Mouse (Mus musculus) NIH3T3 (cell line): Measurements from ENCODE around the gene Gm6902.
"Not testable (repeated sequence)": the region's sequence is repeated elsewhere in the genome, so short reads cannot be mapped to it uniquely, and the experiment has no call there.

ENCODE experiments used
- DNase-seq: peaks from one replicate; pipeline ENCODE4 v3.0.0-alpha.2; 2012; ENCODE audit warnings: low read depth

Gm6902 gene

DNA sequence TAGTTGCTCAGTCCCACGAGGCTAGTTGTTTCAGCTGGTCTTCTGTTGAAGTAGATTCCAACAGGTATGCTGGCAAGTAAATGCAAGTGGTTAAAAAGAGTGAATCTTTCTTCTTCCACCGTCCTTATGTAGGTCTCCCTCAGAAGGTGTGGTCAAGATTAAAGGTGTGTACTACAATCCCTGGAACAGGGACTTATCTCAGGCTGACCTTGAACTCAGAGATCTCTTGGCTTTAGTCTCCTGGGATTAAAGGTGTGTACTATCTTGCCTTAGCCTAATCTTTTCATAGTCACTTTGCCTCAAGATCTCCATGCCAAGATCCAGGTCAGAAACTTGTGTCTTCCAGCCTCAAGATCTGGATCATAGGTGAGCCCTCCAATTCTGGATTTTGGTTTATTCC, at the start of gene Gm6902:
Gene Gm6902, minus strand, starts transcription at position 101 of the 400 bp plus-strand sequence.
- DNase-seq = not testable (repeated sequence)

DNA sequence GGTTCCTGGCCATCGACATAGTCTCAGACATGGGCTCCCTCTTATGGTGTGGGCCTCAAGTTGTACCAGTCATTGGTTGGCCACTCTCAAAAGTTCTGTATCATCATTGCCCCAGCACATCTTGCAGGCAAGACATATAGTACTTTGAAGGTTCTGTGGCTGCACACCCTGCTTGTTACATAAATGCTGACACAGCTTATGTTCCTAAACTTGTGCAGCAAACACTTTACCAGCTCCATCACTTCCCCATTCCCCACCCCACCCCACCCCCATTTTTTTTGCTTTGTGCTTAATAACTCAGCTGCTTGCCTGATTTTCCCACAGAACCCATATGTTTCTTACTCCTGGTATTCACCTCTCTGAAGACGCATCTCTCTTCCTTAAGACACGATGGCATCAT, 22.2 kb upstream of the Gm6902 start, which contains the start of gene Nlrp4e:
Gene Nlrp4e, plus strand, starts transcription at position 301 of the 400 bp plus-strand sequence.
- DNase-seq = not testable (repeated sequence)

DNA sequence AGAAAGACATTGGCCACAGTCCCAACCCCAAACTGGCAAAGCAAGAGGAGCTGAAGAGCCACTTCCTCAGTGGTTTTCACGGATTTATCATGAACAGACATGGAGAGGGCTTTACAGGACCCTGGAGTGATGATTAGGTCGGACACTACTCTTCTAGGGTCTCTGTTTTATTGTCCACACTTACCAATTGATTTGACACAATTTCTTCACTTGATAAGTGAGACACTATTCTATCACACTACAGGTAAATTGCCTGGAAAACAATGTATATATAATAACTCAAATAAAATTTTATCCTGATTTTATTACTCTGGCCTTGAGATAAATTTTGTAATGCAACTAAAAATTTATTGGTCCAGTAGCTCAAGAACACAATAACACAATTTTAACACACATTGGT, 27.1 kb downstream of the Gm6902 start, which contains the start of gene Vmn1r166:
Gene Vmn1r166, minus strand, starts transcription at position 101 of the 400 bp plus-strand sequence.
- not testable (repeated sequence) for DNase-seq
